Mouse (Mus musculus) layer of hippocampus, postnatal 14 days (tissue): ENCODE data around the gene Zfp646. TPM values are rescaled to one million over a fixed set of nuclear protein-coding genes. Genes with fewer than 3 reads are reported as not detected.

Experiments
- DNase-seq, 2 experiments: peaks; one replicate each; pipeline ENCODE4 v3.0.0; 2021 to 2022; ENCODE audit warnings: low spot score in 2 of 2, mixed read lengths in 1 of 2
- total RNA-seq, 2 experiments: library from RNA; stranded (reverse); gene quantifications; 2 replicates each; pipeline ENCODE4 v1.2.3; 2021

Zfp646 gene
- total RNA-seq, 2 experiments from 2014 or later: 28.1 to 29.0 TPM

DNA sequence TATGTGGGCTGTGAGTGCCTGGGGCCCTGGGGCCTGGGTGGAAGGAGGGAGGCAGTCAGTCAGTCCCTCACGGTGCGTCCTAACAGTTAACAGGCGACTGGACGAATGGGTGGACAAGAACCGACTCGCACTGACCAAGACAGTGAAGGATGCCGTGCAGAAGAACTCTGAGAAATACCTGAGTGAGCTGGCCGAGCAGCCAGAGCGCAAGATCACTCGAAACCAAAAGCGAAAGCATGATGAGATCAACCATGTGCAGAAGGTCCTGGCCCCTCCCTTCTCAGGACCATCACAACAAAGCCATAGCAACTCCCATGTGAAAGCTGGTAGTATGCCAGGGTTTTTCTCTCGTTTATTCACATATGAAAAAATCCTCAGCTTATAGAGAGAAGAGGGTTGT is 39.3 kb downstream of the Zfp646 start:
- no peak for DNase-seq

DNA sequence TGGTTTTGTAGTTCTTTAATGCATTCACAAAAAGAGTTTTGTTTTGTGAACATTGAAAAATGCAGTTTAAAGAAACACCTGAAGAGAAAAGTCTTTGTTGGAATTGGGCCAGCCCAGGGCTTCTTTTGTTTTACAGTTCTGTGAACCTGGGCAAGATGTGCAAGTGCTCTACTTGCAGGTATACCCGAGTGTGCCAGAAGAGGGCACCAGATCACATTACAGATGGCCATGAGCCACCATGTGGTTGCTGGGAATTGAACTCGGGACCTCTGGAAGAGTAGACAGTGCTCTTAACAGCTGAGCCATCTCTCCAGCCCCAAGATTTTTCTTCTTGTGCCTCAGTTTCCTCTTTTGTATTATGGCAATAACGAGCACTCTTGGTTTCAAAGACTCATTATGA is 42.2 kb downstream of the Zfp646 start:
- no peak for DNase-seq

- no peak for DNase-seq
Measured at GRCm38 (mm10) chr7:127919290-127919689, 43.3 kb downstream of the Zfp646 start.

GRCm38 (mm10) chr7:127921516-127921915 is 45.5 kb downstream of the Zfp646 start:
- no peak for DNase-seq

GRCm38 (mm10) chr7:127922451-127923275 is 46.6 kb downstream of the Zfp646 start:
- no peak for DNase-seq

DNA sequence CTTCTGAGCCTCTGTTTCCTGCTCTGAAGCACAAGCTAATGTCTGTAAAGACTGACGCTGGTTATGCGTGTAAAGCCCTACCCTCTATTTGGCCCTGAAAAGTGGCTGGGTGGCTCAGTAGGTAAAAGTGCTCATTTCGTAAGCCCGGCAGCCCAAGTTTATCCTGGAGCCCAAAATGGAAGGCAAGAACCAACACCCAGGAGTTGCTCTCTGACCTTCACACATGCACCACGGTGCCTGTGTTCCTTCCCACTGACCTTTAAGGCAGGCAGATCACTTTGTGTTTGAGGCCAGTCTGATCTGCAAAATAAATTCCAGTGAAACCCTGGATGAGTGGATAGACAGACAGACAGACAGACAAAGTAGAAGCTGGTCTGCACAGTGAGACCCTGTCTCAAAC is 47.7 kb downstream of the Zfp646 start:
- no peak for DNase-seq

DNA sequence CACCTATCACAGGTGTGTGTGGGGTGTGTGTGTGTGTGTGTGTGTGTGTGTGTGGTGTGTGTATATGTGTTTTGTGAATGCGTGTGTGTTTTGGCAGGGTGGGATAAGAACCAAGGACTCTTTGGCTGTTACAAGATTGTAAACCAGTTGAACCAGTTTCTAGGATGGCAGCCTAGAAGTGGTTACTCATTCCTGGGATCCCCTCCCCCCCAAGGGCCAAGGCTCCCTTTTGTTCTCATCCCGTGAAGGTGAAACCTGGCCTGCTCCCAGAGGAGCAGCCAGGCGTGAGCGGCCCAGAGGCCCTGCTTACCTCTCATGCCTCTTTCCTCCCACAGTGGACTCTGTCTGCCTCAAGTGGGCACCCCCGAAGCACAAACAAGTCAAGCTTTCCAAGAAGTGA is 49.2 kb downstream of the Zfp646 start:
- no peak for DNase-seq

DNA sequence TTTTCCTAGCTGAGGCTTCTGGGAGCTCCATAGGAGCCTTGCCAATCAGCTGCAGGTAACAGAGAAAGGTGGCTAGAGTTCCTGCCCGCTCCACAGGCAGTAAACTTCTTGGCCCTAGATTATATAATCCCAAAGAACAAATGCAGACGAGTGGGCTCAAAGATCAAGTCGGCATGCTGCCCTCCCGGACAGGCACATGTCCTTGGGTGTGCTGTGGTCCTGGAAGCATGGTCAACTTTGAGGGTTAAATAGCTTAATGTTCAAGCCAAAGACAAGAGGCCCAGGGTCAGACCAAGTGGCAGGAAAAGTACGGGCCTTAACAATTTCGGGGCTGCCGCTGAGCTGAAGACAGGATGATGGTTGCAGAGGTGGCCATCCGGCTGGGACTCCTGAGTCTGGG is 50.0 kb downstream of the Zfp646 start:
- DNase-seq: no peak

DNA sequence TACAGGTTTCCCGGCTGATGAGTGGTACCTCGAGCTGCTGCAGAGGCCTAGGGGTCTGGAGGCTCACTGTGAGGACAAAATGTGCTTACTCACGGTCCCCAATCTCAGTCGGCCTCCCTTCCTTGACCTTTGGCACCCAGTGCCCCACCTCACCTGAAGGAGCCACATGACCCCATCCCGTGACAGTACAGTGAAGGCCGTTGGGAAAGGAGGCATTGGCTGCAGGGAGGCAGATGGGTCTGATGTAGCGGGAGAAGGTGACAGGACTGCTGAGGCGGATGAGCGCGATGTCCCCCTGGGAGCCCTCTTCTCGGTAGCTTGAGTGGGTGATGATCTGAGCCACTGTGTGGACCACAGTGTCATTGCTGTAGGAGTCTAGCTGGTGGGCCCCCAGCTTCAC is 50.8 kb downstream of the Zfp646 start:
- no peak for DNase-seq

DNA sequence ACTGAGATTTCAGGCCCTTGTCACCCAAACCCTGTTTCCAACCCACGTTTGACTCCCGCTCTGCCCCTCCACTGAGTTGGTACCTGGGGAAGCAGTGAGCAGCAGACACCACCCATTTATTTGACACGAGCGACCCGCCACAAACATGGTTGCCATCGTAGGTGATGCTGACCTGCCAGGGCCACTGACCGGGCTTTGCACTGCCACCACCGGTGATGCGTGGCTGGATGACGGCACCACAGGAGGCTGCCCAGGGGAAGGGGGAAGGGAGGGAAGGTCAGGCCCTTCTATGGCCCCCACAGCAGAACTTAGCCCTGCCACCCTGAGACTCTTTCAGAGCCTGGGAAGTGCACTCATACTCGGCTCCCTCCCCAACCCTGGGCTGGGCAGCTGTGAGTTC is 51.7 kb downstream of the Zfp646 start:
- DNase-seq: no peak

GRCm38 (mm10) chr7:127928596-127928995 is 52.6 kb downstream of the Zfp646 start:
- DNase-seq: no peak

GRCm38 (mm10) chr7:127929923-127930322 is 53.9 kb downstream of the Zfp646 start, which contains the start of gene Prss8:
Prss8 (minus strand) TSS chr7:127930104.
- no peak for DNase-seq

DNA sequence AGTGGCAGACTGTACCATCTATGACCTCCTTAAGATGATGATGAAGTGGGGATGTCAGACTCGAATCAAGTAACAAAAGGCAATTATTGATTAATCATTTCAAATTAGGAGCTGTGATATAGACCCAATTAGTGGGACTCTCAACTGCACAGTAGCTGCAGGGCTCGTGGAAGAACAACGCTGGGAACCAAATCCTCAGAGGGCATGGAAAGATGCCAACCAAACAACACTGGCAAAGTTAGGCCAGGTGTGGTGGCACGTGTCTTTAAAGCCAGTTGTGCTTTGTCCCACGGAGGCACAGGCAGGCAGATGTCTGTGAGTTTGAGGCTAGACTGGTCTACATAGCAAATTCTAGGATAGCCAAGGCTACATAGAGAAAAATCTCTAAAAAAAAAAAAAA is 54.6 kb downstream of the Zfp646 start:
- no peak for DNase-seq

- no peak for DNase-seq
Measured at GRCm38 (mm10) chr7:127931351-127932135, 55.5 kb downstream of the Zfp646 start.

GRCm38 (mm10) chr7:127932273-127933031 is 56.4 kb downstream of the Zfp646 start:
- no peak for DNase-seq

DNA sequence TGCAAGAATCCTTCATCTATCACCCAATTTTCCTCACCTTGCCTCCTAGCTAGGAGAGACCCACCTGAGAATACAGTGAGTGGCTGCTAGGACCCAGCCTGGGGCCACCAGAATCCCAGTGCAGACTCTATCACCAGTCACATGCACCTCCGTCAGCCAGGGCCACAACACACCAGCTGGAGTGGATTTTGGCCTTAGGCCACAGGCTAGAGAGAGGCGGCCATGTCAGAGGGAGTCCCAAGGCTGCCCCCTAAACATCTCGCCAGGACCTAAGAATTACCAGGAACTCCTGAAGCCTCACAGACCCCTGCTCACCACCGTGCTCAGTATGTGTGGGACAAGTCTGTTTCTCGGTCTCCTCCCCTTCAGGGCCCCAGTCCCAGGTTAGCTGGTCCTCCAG is 58.1 kb downstream of the Zfp646 start:
- no peak for DNase-seq

GRCm38 (mm10) chr7:127935028-127935722 is 59.2 kb downstream of the Zfp646 start:
- peak; percentile 96 for DNase-seq
